Mouse (Mus musculus): ENCODE measurements at regions not wholly inside any gene's neighbourhood (a gene's known extent, or its start where the extent isn't known, plus 50 kb on each side); places are given as distances from the start of the nearest gene placed in this dataset.

GRCm38 (mm10) chr3:78412669-78413419, 873.5 kb downstream of the Rapgef2 start:
- DNase-seq: no peak

GRCm38 (mm10) chr3:78411395-78411794, 874.9 kb downstream of the Rapgef2 start:
- DNase-seq: no peak

- no peak for DNase-seq
Measured at GRCm38 (mm10) chr3:78409237-78409636, 877.1 kb downstream of the Rapgef2 start.

DNA sequence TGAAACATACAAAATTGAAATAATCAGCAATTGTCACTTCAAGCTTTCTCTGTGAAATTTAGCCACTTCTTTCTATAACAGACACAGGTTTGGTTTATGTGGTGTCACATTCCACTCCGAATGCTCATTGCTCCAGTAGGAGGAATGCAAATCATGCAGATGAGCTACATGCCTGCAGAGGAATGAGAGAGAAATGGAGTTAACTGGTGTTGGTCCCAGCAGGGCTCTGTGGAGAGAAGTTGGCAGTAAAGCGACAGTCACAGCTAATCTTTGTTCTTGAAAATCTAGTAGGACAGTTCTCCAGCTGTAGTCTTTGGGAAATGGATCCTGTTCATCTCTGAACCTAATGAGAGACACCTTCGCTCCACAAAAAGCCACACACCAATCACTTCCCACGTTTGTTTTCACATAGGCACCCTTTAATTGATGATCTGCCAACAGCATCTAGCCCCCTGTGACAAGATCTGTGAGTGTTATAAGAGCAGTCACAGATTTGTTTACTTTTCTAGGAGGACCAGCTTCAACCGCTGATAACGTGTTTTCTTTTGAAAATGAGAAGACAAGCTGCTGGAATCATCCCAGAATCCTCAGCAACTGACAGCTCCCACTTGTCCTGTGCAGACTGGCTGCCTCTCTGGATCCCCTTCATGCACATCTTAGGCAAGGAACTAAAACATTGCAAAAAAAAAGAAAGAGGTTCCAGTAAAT, 880.4 kb downstream of the Rapgef2 start:
- no peak for DNase-seq

GRCm38 (mm10) chr3:78358377-78358776, 927.9 kb downstream of the Rapgef2 start:
- peak; percentile 23 for DNase-seq

DNA sequence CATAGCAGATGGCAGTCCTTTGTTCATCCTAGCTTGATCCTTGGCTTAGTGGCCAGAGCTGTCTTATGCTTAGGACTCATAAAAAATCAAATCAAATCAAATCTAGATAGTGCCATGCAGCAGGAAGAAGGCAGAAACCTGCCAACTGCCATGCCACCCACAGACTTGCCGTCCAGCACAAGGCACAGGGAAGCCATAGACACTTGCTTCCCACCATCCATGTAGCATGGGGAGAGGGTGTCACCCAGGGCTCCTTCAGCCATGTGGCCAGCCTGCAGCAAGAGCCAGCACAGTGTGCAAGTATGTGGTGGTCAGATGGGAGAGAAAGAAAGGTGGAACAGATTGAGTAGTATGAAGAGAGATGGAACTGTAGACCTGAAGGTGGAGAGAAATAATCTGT, 946.4 kb downstream of the Rapgef2 start:
- DNase-seq: no peak

- no peak for DNase-seq
Measured at GRCm38 (mm10) chr3:78311630-78312406, 974.5 kb downstream of the Rapgef2 start.

DNA sequence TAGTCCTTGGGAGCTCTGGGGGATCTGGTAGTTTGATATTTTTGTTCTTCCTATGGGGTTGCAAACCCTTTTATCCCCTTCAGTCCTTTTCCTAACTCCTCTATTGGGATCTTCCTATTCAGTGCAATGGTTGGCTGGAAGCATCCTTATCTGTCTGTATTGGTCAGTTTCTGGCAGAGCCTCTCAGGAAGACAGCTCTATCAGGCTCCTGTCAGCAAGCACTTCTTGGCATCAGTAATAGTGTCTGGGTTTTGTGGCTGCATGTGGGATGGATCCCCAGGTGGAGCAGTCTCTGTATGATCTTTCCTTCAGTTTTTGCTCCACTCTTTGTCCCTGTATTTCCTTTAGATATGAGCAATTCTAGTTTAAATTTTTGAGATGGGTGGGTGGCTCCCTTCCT, 985.8 kb downstream of the Rapgef2 start:
- DNase-seq: no peak

- DNase-seq: no peak
Measured at GRCm38 (mm10) chr3:78291894-78292293, 994.4 kb downstream of the Rapgef2 start.

GRCm38 (mm10) chr3:78284071-78284470, 1002.2 kb downstream of the Rapgef2 start:
- DNase-seq: no peak

- no peak for DNase-seq
Measured at GRCm38 (mm10) chr3:78236920-78237319, 1049.4 kb downstream of the Rapgef2 start.

GRCm38 (mm10) chr3:78209729-78210128, 1076.6 kb downstream of the Rapgef2 start:
- DNase-seq: no peak

DNA sequence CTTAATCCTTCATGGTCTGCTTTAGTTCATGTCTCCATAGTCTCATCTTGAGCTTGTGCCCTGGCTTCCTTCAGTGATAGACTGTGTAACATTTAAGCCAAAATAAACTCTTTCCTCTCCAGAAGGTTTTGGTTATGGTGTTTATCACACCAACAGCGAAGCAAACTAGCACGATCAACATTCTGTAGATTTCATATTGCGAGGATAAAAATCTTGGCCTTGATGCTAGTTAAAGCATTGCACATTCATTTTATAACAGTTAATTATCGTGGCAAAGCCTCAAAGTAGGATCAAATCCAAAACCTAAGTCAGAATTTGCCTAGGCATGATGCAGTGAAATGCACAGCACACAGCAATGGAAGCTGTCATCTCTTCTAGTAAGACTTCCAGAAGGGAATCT, 1123.7 kb downstream of the Rapgef2 start:
- no peak for DNase-seq

- no peak for DNase-seq
Measured at GRCm38 (mm10) chr3:78158450-78158849, 1127.9 kb downstream of the Rapgef2 start.
